Mouse (Mus musculus) limb, embryonic 15.5 days (tissue): ENCODE measurements at regions not wholly inside any gene's neighbourhood (a gene's known extent, or its start where the extent isn't known, plus 50 kb on each side); places are given as distances from the start of the nearest gene placed in this dataset.

Experiments used
- ATAC-seq: fragments of 200-750 bp; cut with Nextera tagmentation; 2 replicates; pipeline ENCODE4 v1.8.0; 2017; ENCODE audit warnings: low read depth, moderate TSS enrichment; ENCODE audit not compliant: insufficient number of reproducible peaks, low FRiP score, low TSS enrichment
- H3K27ac ChIP-seq: fragments of 300-500 bp; sonication (generic); 2 replicates; pipeline ENCODE4 v1.5.1; 2015; ENCODE audit warnings: moderate library complexity, mild to moderate bottlenecking, inconsistent platforms
- H3K27me3 ChIP-seq: fragments of 300-500 bp; sonication (generic); 2 replicates; pipeline ENCODE4 v1.6.1; 2015; ENCODE audit warnings: inconsistent platforms
- H3K36me3 ChIP-seq: fragments of 300-500 bp; sonication (generic); 2 replicates; pipeline ENCODE4 v1.6.1; 2015; ENCODE audit warnings: inconsistent platforms
- H3K4me1 ChIP-seq: fragments of 300-500 bp; sonication (generic); 2 replicates; pipeline ENCODE4 v1.6.1; 2015; ENCODE audit warnings: inconsistent platforms
- H3K4me2 ChIP-seq: fragments of 300-500 bp; sonication (generic); 2 replicates; pipeline ENCODE4 v1.6.1; 2015; ENCODE audit warnings: mild to moderate bottlenecking, inconsistent platforms
- H3K4me3 ChIP-seq: fragments of 300-500 bp; sonication (generic); 2 replicates; pipeline ENCODE4 v1.5.1; 2015; ENCODE audit warnings: mild to moderate bottlenecking, inconsistent platforms
- H3K9ac ChIP-seq: fragments of 300-500 bp; sonication (generic); 2 replicates; pipeline ENCODE4 v1.6.1; 2015; ENCODE audit warnings: inconsistent platforms
- H3K9me3 ChIP-seq: fragments of 300-500 bp; sonication (generic); 2 replicates; pipeline ENCODE4 v1.6.1; 2016; ENCODE audit warnings: inconsistent platforms
- WGBS: fragments of 180-500 bp; shearing (Covaris S2); methylation state at CpG from one replicate; pipeline ENCODE4 v1.1.7; 2015; 5-methylcytosine and 5-hydroxymethylcytosine counted together

DNA sequence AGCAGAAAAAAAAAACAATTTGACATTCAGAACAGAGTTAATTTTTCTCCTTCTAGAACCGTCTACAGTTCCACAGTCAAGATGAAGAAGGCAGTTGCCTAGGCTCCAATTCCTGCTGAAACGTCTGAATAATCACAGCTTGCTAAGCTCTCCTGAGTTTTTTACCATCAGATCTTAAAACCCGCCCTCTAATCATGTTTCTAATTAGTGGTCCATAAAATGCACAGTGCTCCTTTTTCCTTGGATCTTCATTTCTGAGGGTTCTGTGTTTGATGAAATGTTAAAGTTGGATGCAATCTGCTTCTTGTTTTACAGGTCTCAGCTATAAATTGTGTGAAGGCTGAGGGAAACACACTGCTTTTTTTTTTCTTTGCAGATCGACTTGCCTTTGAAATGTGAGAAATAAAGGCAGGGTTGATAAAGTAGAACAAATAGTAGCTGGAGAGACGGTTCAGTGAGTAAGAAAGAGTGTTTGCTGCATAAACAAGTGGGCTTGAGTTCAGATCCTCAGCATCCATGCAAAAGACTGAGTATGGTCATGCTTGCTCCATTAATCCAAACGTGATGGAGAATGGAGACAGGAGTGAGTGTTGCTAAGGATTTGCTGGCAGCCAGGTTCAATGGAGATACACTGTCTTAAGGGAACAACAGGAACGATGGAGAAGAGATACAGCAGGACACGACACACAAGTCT, 499.3 kb downstream of the Nuf2 start:
- no peak overlapping the region for H3K27ac ChIP-seq

DNA sequence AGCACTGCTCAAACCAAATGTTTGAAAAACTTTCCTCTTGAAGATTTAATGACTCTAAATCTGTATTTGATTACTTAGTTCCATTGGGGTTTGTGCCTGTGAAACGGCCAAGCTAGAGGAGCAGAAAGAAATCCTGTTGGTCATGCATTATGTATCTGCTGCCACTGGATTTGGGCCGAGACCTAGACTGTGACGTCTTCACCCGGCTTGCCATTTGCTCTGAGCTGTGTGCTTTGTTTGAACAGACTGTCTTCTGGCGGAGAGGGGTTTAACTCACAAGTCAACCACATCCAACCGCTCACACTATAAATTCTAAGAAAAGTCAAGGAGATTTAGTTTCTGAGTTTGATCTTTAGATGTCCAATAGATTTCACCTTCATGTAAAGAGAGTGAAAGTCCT, 503.6 kb downstream of the Nuf2 start:
- Histone ChIP-seq H3K9ac (no peak overlapping the region), H3K27ac (no peak overlapping the region), H3K36me3 (no peaks in the 10 kb centered on the region), H3K9me3 (no peaks in the 10 kb centered on the region), H3K27me3 (no peaks in the 10 kb centered on the region), H3K4me1 (no peaks in the 10 kb centered on the region), H3K4me2 (no peak overlapping the region), H3K4me3 (no peak overlapping the region)
- peak; percentile 65; the same call in 1 of the 2 replicates for ATAC-seq
- WGBS = 27% methylated on average over 6 of the region's 6 CpGs

More for the DNA sequence above, 499.3 kb downstream of the Nuf2 start:
- ATAC-seq = no peak
- 37% methylated on average over 8 of the region's 8 CpGs for whole genome bisulfite sequencing
- Histone ChIP-seq H3K4me3 (no peak overlapping the region), H3K36me3 (no peaks in the 10 kb centered on the region), H3K9ac (no peak overlapping the region), H3K4me1 (no peaks in the 10 kb centered on the region), H3K4me2 (no peak overlapping the region), H3K27me3 (no peaks in the 10 kb centered on the region), H3K9me3 (no peaks in the 10 kb centered on the region)

DNA sequence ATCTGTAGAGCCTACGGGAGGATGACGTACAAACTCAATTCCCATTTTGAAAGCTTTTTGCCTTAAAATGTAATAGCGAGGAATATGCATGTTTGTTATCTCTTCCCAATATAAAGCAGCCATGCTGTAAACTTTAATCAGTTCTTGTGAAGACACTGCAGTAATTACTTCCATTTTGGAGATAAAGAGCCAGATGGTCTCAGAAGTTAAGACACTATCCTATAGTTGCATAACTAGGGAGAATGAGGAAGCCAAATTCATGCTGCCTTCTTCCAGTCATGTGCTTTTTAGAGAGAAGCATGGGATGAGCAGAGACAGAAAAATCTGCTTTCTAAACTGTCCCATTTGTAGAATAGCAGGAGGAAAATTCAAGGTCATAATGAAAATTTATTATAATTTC, 504.0 kb downstream of the Nuf2 start:
- WGBS = 86% methylated on average over 3 of the region's 3 CpGs
- no peak for ATAC-seq

DNA sequence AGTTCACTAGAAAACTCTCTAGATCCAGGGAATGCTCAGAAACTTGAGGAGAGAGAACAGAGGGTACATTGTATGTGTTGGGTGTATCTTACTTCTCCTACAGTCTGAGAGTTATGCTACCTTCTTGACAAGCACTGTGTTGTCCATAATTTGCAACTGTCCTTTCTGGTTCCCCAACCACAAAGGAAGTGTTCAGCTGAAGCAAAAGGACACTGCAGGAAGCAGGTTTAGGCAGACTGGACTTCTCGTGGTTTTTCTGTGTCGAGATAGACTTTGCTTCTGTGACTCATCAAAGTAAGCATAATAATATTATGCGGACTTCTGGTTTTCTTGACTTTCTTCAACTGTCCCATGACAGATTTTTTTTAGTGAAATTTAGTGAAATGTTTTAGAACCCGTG, 506.7 kb downstream of the Nuf2 start:
- no peak overlapping the region for H3K27ac ChIP-seq
- 86% methylated on average over 4 of the region's 4 CpGs for WGBS
- H3K27me3 ChIP-seq = no peaks in the 10 kb centered on the region
- ATAC-seq = no peak
- no peak overlapping the region for H3K4me3 ChIP-seq
- H3K9me3 ChIP-seq = no peaks in the 10 kb centered on the region
- H3K9ac ChIP-seq = no peak overlapping the region
- H3K4me1 ChIP-seq = no peaks in the 10 kb centered on the region
- no peak overlapping the region for H3K4me2 ChIP-seq
- no peaks in the 10 kb centered on the region for H3K36me3 ChIP-seq

More for the DNA sequence above, 504.0 kb downstream of the Nuf2 start:
- H3K27me3 ChIP-seq = no peaks in the 10 kb centered on the region
- no peaks in the 10 kb centered on the region for H3K9me3 ChIP-seq
- H3K9ac ChIP-seq = no peak overlapping the region
- no peaks in the 10 kb centered on the region for H3K36me3 ChIP-seq
- no peak overlapping the region for H3K4me2 ChIP-seq
- H3K27ac ChIP-seq = no peak overlapping the region; the same call in 1 of the 2 replicates
- no peak overlapping the region for H3K4me3 ChIP-seq
- H3K4me1 ChIP-seq = no peaks in the 10 kb centered on the region

DNA sequence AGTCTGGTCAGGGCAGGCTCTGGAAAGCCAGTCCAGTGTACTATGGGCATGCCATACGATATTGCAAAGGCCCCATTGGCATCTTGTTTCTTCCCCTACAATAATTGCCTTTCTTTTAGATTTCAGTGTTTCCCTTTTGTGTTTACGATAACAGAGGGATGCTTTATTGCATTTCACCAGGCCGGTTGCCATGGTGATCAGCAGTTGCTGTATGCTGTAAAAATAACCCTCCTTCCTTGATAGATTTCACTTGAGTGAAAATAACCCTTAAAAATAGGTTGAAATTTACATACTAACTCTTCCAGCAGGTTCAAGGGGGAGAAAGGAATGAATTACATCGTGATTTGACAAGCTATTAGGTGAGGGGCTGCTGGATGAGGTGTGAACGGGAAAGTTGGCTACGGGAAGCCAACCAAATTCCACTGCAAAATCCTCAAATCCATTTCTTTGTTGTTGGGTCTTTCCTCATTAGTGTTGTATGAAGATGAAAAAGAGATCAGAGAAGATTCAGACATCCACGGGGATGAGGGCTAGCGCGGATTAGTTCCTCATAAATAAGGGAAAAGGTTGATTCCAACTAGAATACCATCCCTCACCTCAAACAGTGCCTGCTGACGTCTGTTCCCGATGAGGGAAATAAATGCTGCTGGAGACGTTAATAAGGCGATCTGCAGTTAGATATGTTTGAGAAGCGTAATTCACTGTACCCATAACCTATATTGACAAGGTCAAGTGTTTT, 539.6 kb downstream of the Nuf2 start:
- ATAC-seq = no peak
- Histone ChIP-seq H3K9me3 (no peaks in the 10 kb centered on the region), H3K4me3 (no peak overlapping the region), H3K4me1 (no peaks in the 10 kb centered on the region), H3K27ac (no peak overlapping the region), H3K9ac (no peak overlapping the region), H3K27me3 (no peaks in the 10 kb centered on the region), H3K36me3 (no peaks in the 10 kb centered on the region), H3K4me2 (no peak overlapping the region)
- WGBS = 52% methylated on average over 14 of the region's 14 CpGs

DNA sequence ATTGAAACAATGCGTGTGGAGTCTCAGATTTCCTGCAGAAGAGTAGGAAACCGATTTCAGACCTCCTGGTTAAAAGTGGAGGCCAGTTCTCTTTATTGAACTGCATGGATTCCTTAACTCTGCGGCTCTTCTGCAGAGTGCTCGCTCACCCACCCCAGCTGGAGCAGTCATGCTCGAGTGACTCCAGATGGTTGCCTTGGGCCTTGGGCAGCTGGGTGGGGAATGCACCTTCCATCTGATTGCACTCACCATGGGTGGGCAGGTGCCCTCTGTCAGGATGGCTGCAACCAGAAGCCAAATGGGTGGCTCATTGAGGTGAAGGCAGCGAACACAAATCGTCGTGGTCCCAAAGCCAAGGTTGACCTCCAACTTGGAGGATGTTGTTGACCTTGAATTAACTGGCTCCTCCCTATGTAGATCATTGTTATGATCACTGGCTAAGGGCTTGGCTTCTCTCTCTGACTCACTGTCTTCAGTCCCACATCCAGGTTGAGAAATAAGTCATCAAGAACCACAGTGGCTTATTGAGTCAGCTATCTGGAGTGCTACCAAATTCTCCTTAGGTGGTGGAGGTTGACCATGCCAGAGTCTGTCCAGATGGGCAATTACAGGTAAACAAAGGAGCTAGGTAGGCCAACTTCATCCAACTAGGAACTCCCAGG, 543.1 kb upstream of the Pbx1 start:
- Histone ChIP-seq H3K4me3 (no peak overlapping the region), H3K9ac (no peak overlapping the region), H3K27ac (no peak overlapping the region), H3K27me3 (no peaks in the 10 kb centered on the region), H3K4me2 (no peak overlapping the region), H3K4me1 (no peaks in the 10 kb centered on the region), H3K36me3 (no peaks in the 10 kb centered on the region), H3K9me3 (no peaks in the 10 kb centered on the region)
- WGBS = 59% methylated on average over 8 of the region's 8 CpGs
- ATAC-seq = no peak

DNA sequence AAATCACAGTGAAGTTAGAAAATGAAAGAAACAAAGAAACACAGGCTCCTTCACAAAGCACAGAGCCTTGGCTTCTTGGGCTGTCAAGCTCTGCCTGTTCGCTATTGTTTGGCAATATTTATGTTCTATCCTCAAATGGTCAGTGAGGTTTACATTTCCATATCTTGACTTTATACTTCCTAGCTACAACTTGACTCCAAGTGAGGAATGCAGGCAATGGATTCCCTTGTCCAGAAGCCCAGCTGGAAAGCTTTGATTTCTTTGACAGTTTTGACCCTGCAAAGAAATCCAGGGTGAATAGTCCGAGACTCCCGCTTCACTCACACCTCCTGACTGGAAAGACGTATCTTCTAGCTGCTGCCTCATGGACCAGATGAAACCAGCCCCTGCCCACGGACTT, 537.3 kb upstream of the Pbx1 start:
- Histone ChIP-seq H3K9ac (no peak overlapping the region), H3K27ac (no peak overlapping the region), H3K4me3 (no peak overlapping the region), H3K4me2 (no peak overlapping the region), H3K36me3 (no peaks in the 10 kb centered on the region), H3K9me3 (no peaks in the 10 kb centered on the region), H3K4me1 (no peaks in the 10 kb centered on the region), H3K27me3 (no peaks in the 10 kb centered on the region)
- 66% methylated on average over 5 of the region's 5 CpGs for WGBS
- no peak for ATAC-seq

DNA sequence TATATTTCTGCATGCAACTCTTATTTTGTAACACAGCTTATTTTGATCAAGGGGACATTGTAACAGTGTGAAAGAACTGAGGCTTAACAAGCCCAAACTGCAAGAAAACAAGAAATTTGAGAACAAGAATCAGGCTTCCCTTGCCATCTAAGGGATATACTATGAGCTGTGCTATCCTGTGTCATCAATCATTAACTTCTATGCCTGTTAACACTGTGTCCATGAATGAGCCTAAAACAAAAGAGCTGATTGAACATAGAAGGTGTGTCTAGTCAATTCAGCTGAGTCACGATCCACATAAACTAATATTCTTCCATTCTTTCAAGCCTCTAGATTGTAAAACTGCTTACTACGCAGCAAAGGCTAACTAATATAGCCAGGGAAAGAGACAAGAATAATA, 535.3 kb upstream of the Pbx1 start:
- no peaks in the 10 kb centered on the region for H3K9me3 ChIP-seq
- no peak for ATAC-seq
- no peak overlapping the region for H3K9ac ChIP-seq
- H3K36me3 ChIP-seq = no peaks in the 10 kb centered on the region
- WGBS = 81% methylated on average over 2 of the region's 2 CpGs
- no peaks in the 10 kb centered on the region for H3K4me1 ChIP-seq
- no peaks in the 10 kb centered on the region for H3K27me3 ChIP-seq
- no peak overlapping the region for H3K4me2 ChIP-seq
- H3K4me3 ChIP-seq = no peak overlapping the region
- H3K27ac ChIP-seq = no peak overlapping the region

DNA sequence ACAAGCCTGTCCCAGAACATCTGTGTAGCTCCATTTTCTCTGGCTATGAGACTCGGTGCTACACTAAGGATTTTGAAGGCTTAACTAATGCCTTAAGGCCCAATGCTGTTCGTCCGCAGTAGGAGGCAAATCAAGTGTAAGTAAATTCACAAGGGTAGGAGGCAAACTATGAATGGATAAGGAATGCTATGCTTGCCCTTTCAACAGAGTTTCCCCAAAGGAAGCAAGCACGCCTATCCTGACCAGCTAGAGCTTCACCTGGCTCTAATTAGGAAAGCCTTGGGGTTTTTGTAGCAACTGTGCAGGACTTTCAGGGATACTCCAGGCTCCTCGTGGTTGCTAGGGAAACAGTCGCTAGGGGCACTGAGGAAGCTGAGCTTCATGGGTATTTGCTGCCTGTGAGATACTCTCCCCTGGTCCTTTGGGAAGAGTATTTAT, 532.4 kb upstream of the Pbx1 start:
- Histone ChIP-seq H3K9me3 (no peaks in the 10 kb centered on the region), H3K27ac (no peak overlapping the region), H3K27me3 (no peaks in the 10 kb centered on the region), H3K4me2 (no peak overlapping the region), H3K4me1 (no peaks in the 10 kb centered on the region), H3K36me3 (no peaks in the 10 kb centered on the region), H3K9ac (no peak overlapping the region), H3K4me3 (no peak overlapping the region)
- 32% methylated on average over 6 of the region's 6 CpGs for WGBS
- no peak for ATAC-seq

DNA sequence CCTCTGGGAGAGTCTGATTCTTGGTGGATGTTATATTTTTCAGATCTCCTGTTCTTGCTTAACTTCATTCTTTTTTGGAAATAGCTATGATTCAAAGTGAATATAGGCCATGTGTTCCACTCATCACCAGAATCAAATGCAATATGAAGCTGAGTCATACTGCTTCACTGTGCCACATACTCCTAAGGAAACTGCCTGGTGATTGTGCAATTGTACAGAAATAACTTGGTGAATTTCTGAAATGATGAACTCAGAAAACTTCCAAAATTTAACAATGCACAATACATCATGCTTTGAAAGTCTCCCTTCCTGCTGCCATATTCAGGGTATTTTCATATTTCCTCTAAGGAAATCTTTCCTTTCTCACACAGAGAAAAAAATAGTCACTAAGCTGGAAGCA, 518.9 kb upstream of the Pbx1 start:
- Histone ChIP-seq H3K36me3 (no peaks in the 10 kb centered on the region), H3K9me3 (no peaks in the 10 kb centered on the region), H3K4me1 (no peaks in the 10 kb centered on the region), H3K4me2 (no peak overlapping the region), H3K27me3 (no peaks in the 10 kb centered on the region), H3K9ac (no peak overlapping the region), H3K27ac (no peak overlapping the region), H3K4me3 (no peak overlapping the region)
- no peak for ATAC-seq

DNA sequence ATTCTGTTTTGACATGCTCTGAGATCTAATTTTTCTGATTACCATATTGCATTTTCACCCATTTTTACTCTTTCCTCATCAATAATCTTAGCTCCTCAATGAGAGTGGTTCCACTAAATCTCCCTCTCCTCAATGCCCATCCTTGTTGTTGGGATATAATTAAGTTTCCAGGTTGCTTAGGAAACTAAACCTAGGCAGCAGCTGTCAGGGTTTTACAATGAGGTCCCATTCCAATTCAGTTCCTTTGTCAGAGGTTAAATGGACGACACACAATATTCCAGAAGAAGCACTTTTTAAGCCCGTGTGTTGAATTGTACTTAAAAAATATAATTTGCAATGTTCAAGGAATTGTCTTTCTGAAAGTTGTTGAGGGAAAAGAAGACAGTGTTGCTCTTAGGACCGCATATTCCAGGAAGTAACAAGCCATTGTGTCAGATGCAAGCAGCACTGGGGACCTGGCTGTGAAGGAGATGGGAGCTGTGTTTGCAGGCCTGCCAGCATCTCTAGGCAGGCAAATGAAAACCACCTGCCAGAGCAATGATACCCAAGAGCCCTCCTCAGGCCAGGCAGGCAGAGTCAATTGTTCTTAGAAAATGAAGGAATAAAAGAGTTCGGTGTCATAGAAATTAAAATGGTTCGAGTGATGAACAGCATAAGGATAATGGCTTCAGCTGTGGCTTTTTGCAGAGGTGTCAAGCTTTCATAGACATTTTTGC, 492.2 kb upstream of the Pbx1 start:
- Histone ChIP-seq H3K9me3 (no peaks in the 10 kb centered on the region), H3K27me3 (no peaks in the 10 kb centered on the region), H3K4me3 (no peak overlapping the region), H3K27ac (no peak overlapping the region), H3K36me3 (no peaks in the 10 kb centered on the region), H3K4me1 (no peaks in the 10 kb centered on the region), H3K4me2 (no peak overlapping the region), H3K9ac (no peak overlapping the region)
- ATAC-seq = no peak
- WGBS = 66% methylated on average over 5 of the region's 5 CpGs
